Comparison of ENCODE assay signal across 14 mouse cellular contexts in the genomic region with DNA sequence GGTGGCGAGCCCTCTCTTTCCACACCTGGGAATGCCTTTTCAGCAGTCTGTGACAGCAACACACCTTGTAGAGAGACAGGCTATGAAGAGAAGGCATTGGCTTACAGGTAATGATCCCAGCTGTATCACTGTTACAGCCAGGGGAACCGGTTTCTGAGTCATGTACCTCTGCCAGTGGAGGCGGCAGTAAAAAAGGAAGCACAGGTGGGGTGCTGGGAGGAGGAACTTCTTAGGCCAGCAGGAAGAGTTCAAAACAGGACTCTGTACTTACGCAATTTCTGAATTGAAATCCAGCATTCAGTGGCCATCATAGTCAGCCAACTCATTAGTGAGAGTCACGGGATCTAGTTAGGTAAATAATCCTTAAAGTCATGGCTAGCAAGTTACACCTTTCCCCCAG. TPM values are rescaled to one million over a fixed set of nuclear protein-coding genes. Genes with fewer than 3 reads are reported as not detected.
DNase-seq lines count a peak whose midpoint lies in the region; ATAC-seq and TF ChIP-seq lines count a peak whose summit lies in the region.
"Had no signal": no experiment of that assay in that cellular context is flagged by ENCODE, and none has a peak within 500 bp of the region (broad histone marks: within the 10 kb centered on the region; RNA-seq: fewer than 3 reads in every experiment).

Gene Ankrd22 (minus strand): TSS at position 163 of the 400 bp plus-strand sequence.

- TF ChIP-seq CTCF in forebrain, postnatal 0 days (IDR thresholded peaks at IDR 0.05; ENCODE audit: low read depth): no peak

- H3K27ac ChIP-seq in stomach, embryonic 16.5 days (ENCODE audit: low read length): peak within 1 kb of the TSS; percentile 85
- H3K27ac ChIP-seq in forebrain, postnatal 0 days (ENCODE audit: low read depth, low read length): no peak within 1 kb of the TSS
- H3K27ac ChIP-seq: hindbrain, postnatal 0 days; liver, embryonic 13.5 days had no signal

- H3K4me3 ChIP-seq in stomach, embryonic 16.5 days (replicated peaks; ENCODE audit: low read length): peak within 1 kb of the TSS; percentile 28; the same call in 1 of the 2 replicates
- no peak within 1 kb of the TSS for H3K4me3 ChIP-seq in forebrain, postnatal 0 days (ENCODE audit: low read depth, low read length)
- H3K4me3 ChIP-seq: liver, embryonic 13.5 days had no signal

- no peaks in the 10 kb centered on the region for H3K9me3 ChIP-seq in stomach, embryonic 16.5 days (replicated peaks; ENCODE audit: control insufficient read depth, low read length)
- no peaks in the 10 kb centered on the region for H3K9me3 ChIP-seq in forebrain, postnatal 0 days (ENCODE audit: low read length)
- H3K9me3 ChIP-seq: liver, embryonic 13.5 days had no signal

- 0 out of 2 replicates have a peak within 1 kb of the TSS, but pooled peaks have one; percentile 21 for H3K4me2 ChIP-seq in stomach, embryonic 16.5 days (ENCODE audit: low read depth, low read length)
- H3K4me2 ChIP-seq in forebrain, postnatal 0 days (ENCODE audit: low read depth): no peak within 1 kb of the TSS
- H3K4me2 ChIP-seq: heart, embryonic 11.5 days; liver, embryonic 13.5 days had no signal

- H3K36me3 ChIP-seq in stomach, embryonic 16.5 days (ENCODE audit: control insufficient read depth, insufficient read depth, low read length): no peaks in the 10 kb centered on the region
- no peaks in the 10 kb centered on the region for H3K36me3 ChIP-seq in forebrain, postnatal 0 days (ENCODE audit: insufficient read depth)
- H3K36me3 ChIP-seq: liver, embryonic 13.5 days had no signal

- H3K4me1 ChIP-seq in stomach, embryonic 16.5 days (ENCODE audit: control insufficient read depth, insufficient read depth, low read length): no peaks in the 10 kb centered on the region
- H3K4me1 ChIP-seq in forebrain, postnatal 0 days (ENCODE audit: insufficient read depth): no peaks in the 10 kb centered on the region
- H3K4me1 ChIP-seq: liver, embryonic 13.5 days had no signal

- no peak within 1 kb of the TSS for H3K9ac ChIP-seq in stomach, embryonic 16.5 days (ENCODE audit: low read length)
- H3K9ac ChIP-seq in forebrain, postnatal 0 days: no peak within 1 kb of the TSS
- H3K9ac ChIP-seq: liver, embryonic 13.5 days had no signal

- H3K27me3 ChIP-seq in stomach, embryonic 16.5 days (ENCODE audit: control insufficient read depth, insufficient read depth, low read length): no peaks in the 10 kb centered on the region
- no peaks in the 10 kb centered on the region for H3K27me3 ChIP-seq in forebrain, postnatal 0 days (ENCODE audit: insufficient read depth, low read length)
- H3K27me3 ChIP-seq: liver, embryonic 13.5 days had no signal

- DNase-seq in kidney, postnatal 10 days: peak; percentile 10
- DNase-seq in kidney, adult 8-10 months: no peak
- peak; percentile 77 for DNase-seq in large intestine, adult 2 months (ENCODE audit: low read depth, low spot score)
- DNase-seq in forebrain, postnatal 0 days: no peak
- DNase-seq in spleen, postnatal 14 days (ENCODE audit: low spot score in 2 of 2): no peak
- DNase-seq in neural tube, embryonic 10.5 days (ENCODE audit: extremely low spot score, low spot score): no peak
- DNase-seq: cerebellum, adult 11-12 months; layer of hippocampus, adult 9-11 months; liver, embryonic 13.5 days had no signal

- WGBS in large intestine, adult 2 months: 30% methylated on average over 5 of the region's 5 CpGs
- WGBS in stomach, embryonic 16.5 days: 53% methylated on average over 5 of the region's 5 CpGs
- 78% methylated on average over 5 of the region's 5 CpGs for WGBS in forebrain, postnatal 0 days

- ATAC-seq in common myeloid progenitor, adult 5-6 weeks (replicated peaks; ENCODE audit: low read depth, poor library complexity, severe bottlenecking): peak; percentile 37; the same call in 1 of the 2 replicates
- peak; percentile 94 for ATAC-seq in stomach, embryonic 16.5 days (ENCODE audit: insufficient read depth, low FRiP score)
- ATAC-seq in forebrain, postnatal 0 days: no peak
- ATAC-seq: hindbrain, postnatal 0 days had no signal

RNA-seq across cellular contexts. Expression of gene Ankrd22, which starts in this region (rescaled TPM):
- 0.32 TPM in 1 of 2 replicates, not detected in the other for total RNA-seq in common myeloid progenitor, adult 5-6 weeks (2017)
- polyA plus RNA-seq in large intestine, adult 2 months (2012; rRNA removed): 1.2 and 2.0 TPM in 2 replicates
- 11.2 and 16.2 TPM in 2 replicates for polyA plus RNA-seq in stomach, embryonic 16.5 days (2015; fragmentation: Nextera tagmentation; extraction: Ambion mirVana)
- total RNA-seq in forebrain, postnatal 0 days (2014; rRNA removed): not detected in 2 replicates
- polyA plus RNA-seq in forebrain, postnatal 0 days (2015; fragmentation: Nextera tagmentation; extraction: Ambion mirVana): not detected in 2 replicates
- total RNA-seq: hindbrain, postnatal 0 days; midbrain, postnatal 0 days had no signal
- polyA plus RNA-seq: heart, embryonic 11.5 days; hindbrain, postnatal 0 days; midbrain, postnatal 0 days had no signal

Comparison
In these comparisons a context has a peak if more than half of its experiments do, and no peak if none do; other contexts are left out.
1. DNase-seq: peak in kidney, postnatal 10 days (single experiment) and large intestine, adult 2 months (single experiment); none in kidney, adult 8-10 months (0 of 2), forebrain, postnatal 0 days (single experiment), spleen, postnatal 14 days (0 of 2) and neural tube, embryonic 10.5 days (single experiment).
2. Peak in ATAC-seq in common myeloid progenitor, adult 5-6 weeks; RNA of the gene not detected or under 1 TPM.